Mouse (Mus musculus) intestine, embryonic 14.5 days (tissue): ENCODE results near the gene Hivep1. TPM values are rescaled to one million over a fixed set of nuclear protein-coding genes. Genes with fewer than 3 reads are reported as not detected.

Experiments used
- ATAC-seq: fragments of 200-750 bp; cut with Nextera tagmentation; replicated peaks from 2 replicates; pipeline ENCODE4 v1.8.0; 2017; ENCODE audit warnings: low read depth, moderate number of reproducible peaks, moderate TSS enrichment, moderate library complexity; ENCODE audit not compliant: low FRiP score, low TSS enrichment
- DNase-seq: peaks from one replicate; pipeline ENCODE4 v3.0.0-alpha.2; 2018; ENCODE audit warnings: low spot score
- H3K27ac ChIP-seq: fragments of 300-500 bp; sonication (generic); 2 replicates; pipeline ENCODE4 v1.5.1; 2014; ENCODE audit warnings: low read depth, mild to moderate bottlenecking, control low read depth
- H3K27me3 ChIP-seq: fragments of 300-500 bp; sonication (generic); replicated peaks from 2 replicates; pipeline ENCODE4 v1.6.1; 2014; ENCODE audit warnings: low read length, control low read depth; ENCODE audit not compliant: control insufficient read depth, insufficient read depth
- H3K36me3 ChIP-seq: fragments of 300-500 bp; sonication (generic); 2 replicates; pipeline ENCODE4 v1.6.1; 2014; ENCODE audit warnings: low read length, control low read depth; ENCODE audit not compliant: control insufficient read depth, insufficient read depth
- H3K4me1 ChIP-seq: fragments of 300-500 bp; sonication (generic); replicated peaks from 2 replicates; pipeline ENCODE4 v1.6.1; 2014; ENCODE audit warnings: low read length, control low read depth, mixed read lengths; ENCODE audit not compliant: control insufficient read depth, insufficient read depth
- H3K4me2 ChIP-seq: fragments of 300-500 bp; sonication (generic); 2 replicates; pipeline ENCODE4 v1.6.1; 2014; ENCODE audit warnings: low read length
- H3K4me3 ChIP-seq: fragments of 300-500 bp; sonication (generic); 2 replicates; pipeline ENCODE4 v1.5.1; 2014; ENCODE audit warnings: low read depth, low read length, control low read depth, mixed read lengths
- H3K9ac ChIP-seq: fragments of 300-500 bp; sonication (generic); 2 replicates; pipeline ENCODE4 v1.6.1; 2014; ENCODE audit warnings: mild to moderate bottlenecking, low read length
- H3K9me3 ChIP-seq: fragments of 300-500 bp; sonication (generic); 2 replicates; pipeline ENCODE4 v1.6.1; 2016; ENCODE audit warnings: low read length, control low read depth; ENCODE audit not compliant: control insufficient read depth
- WGBS: fragments of 180-500 bp; shearing (Covaris S2); extraction: QIAGEN DNeasy Blood & Tissue Kit; methylation state at CpG from one replicate; pipeline ENCODE4 v1.1.7; 2014; 5-methylcytosine and 5-hydroxymethylcytosine counted together
- polyA plus RNA-seq: library from polyadenylated mRNA; unstranded; fragments of >200 nt; fragmentation: Nextera tagmentation; extraction: Ambion mirVana; gene quantifications from 2 replicates; pipeline ENCODE4 v1.2.1, GENCODE M21; 2014

Gene Hivep1
- polyA plus RNA-seq, 1 experiment from 2014 or later: 10.0 TPM

GRCm38 (mm10) chr13:42089025-42089424, 37.2 kb downstream of the Hivep1 start:
- DNase-seq (no peak), ATAC-seq (no peak)
- Histone ChIP-seq H3K4me3 (no peak overlapping the region), H3K36me3 (no peaks in the 10 kb centered on the region), H3K9ac (no peak overlapping the region), H3K9me3 (no peaks in the 10 kb centered on the region), H3K4me1 (no peaks in the 10 kb centered on the region; the same call in 1 of the 2 replicates), H3K4me2 (no peak overlapping the region), H3K27me3 (no peaks in the 10 kb centered on the region), H3K27ac (no peak overlapping the region)
- 53% methylated on average over 8 of the region's 8 CpGs for WGBS

- ATAC-seq (no peak), DNase-seq (no peak)
- Histone ChIP-seq H3K9me3 (no peaks in the 10 kb centered on the region), H3K9ac (no peak overlapping the region), H3K27ac (no peak overlapping the region), H3K36me3 (no peaks in the 10 kb centered on the region), H3K4me3 (no peak overlapping the region), H3K27me3 (no peaks in the 10 kb centered on the region), H3K4me1 (peaks cover under 1% of the 10 kb centered on the region; the same call in 1 of the 2 replicates), H3K4me2 (no peak overlapping the region)
- 81% methylated on average over 5 of the region's 5 CpGs for WGBS
Observed at GRCm38 (mm10) chr13:42090751-42091150, 38.9 kb downstream of the Hivep1 start.

- peaks cover 6% of the 10 kb centered on the region; the same call in 1 of the 2 replicates for H3K4me1 ChIP-seq
Observed at GRCm38 (mm10) chr13:42092392-42093139, 40.7 kb downstream of the Hivep1 start.

GRCm38 (mm10) chr13:42093268-42094042, 41.6 kb downstream of the Hivep1 start:
- Histone ChIP-seq H3K4me2 (no peak overlapping the region), H3K4me3 (no peak overlapping the region), H3K9ac (no peak overlapping the region), H3K27me3 (no peaks in the 10 kb centered on the region), H3K36me3 (no peaks in the 10 kb centered on the region), H3K27ac (no peak overlapping the region), H3K4me1 (peaks cover 6% of the 10 kb centered on the region; the same call in 1 of the 2 replicates), H3K9me3 (0 out of 2 replicates have a peak, but pooled peaks cover 2% of the 10 kb centered on the region)
- ATAC-seq (no peak), DNase-seq (no peak)
- 61% methylated on average over 12 of the region's 12 CpGs for WGBS

More at GRCm38 (mm10) chr13:42092392-42093139, 40.7 kb downstream of the Hivep1 start:
- WGBS: 51% methylated on average over 8 of the region's 8 CpGs
- no peak for DNase-seq
- ATAC-seq: no peak
- H3K27ac ChIP-seq: no peak overlapping the region
- H3K4me3 ChIP-seq: no peak overlapping the region
- H3K27me3 ChIP-seq: no peaks in the 10 kb centered on the region
- no peaks in the 10 kb centered on the region for H3K9me3 ChIP-seq
- H3K4me2 ChIP-seq: no peak overlapping the region
- no peaks in the 10 kb centered on the region for H3K36me3 ChIP-seq
- no peak overlapping the region for H3K9ac ChIP-seq

GRCm38 (mm10) chr13:42095826-42096515, 44.1 kb downstream of the Hivep1 start:
- 0 out of 2 replicates have a peak, but pooled peaks cover 2% of the 10 kb centered on the region for H3K9me3 ChIP-seq
- no peak overlapping the region for H3K9ac ChIP-seq
- ATAC-seq (no peak), DNase-seq (no peak)
- no peak overlapping the region for H3K4me2 ChIP-seq
- H3K27me3 ChIP-seq: no peaks in the 10 kb centered on the region
- H3K4me3 ChIP-seq: no peak overlapping the region
- peaks cover 6% of the 10 kb centered on the region; the same call in 1 of the 2 replicates for H3K4me1 ChIP-seq
- peak overlapping the region; percentile 11; the same call in 1 of the 2 replicates for H3K27ac ChIP-seq
- no peaks in the 10 kb centered on the region for H3K36me3 ChIP-seq
- WGBS: 60% methylated on average over 10 of the region's 10 CpGs

- Histone ChIP-seq H3K4me2 (no peak overlapping the region), H3K27me3 (no peaks in the 10 kb centered on the region), H3K9ac (no peak overlapping the region), H3K27ac (no peak overlapping the region), H3K36me3 (no peaks in the 10 kb centered on the region), H3K4me1 (peaks cover 9% of the 10 kb centered on the region; the same call in 1 of the 2 replicates), H3K4me3 (no peak overlapping the region), H3K9me3 (0 out of 2 replicates have a peak, but pooled peaks cover 2% of the 10 kb centered on the region)
- DNase-seq: no peak
- ATAC-seq: no peak
Observed at GRCm38 (mm10) chr13:42097109-42097508, 45.3 kb downstream of the Hivep1 start.

GRCm38 (mm10) chr13:42098522-42098921, 46.7 kb downstream of the Hivep1 start:
- Histone ChIP-seq H3K4me1 (peaks cover 19% of the 10 kb centered on the region), H3K4me3 (no peak overlapping the region), H3K27me3 (no peaks in the 10 kb centered on the region), H3K4me2 (no peak overlapping the region), H3K9me3 (0 out of 2 replicates have a peak, but pooled peaks cover 2% of the 10 kb centered on the region), H3K9ac (no peak overlapping the region), H3K36me3 (no peaks in the 10 kb centered on the region), H3K27ac (no peak overlapping the region)
- DNase-seq (no peak), ATAC-seq (no peak)
- WGBS: 97% methylated on average over 1 of the region's 1 CpGs

- Histone ChIP-seq H3K9ac (no peak overlapping the region), H3K4me2 (no peak overlapping the region), H3K36me3 (no peaks in the 10 kb centered on the region), H3K9me3 (0 out of 2 replicates have a peak, but pooled peaks cover 2% of the 10 kb centered on the region), H3K4me3 (no peak overlapping the region), H3K27me3 (no peaks in the 10 kb centered on the region), H3K27ac (no peak overlapping the region), H3K4me1 (peaks cover 20% of the 10 kb centered on the region)
- no peak for ATAC-seq
- DNase-seq: no peak
- WGBS: 89% methylated on average over 4 of the region's 4 CpGs
Observed at GRCm38 (mm10) chr13:42099523-42099922, 47.7 kb downstream of the Hivep1 start.
